Mouse (Mus musculus): ENCODE results near the gene Galnt10.

Gene Galnt10

DNA sequence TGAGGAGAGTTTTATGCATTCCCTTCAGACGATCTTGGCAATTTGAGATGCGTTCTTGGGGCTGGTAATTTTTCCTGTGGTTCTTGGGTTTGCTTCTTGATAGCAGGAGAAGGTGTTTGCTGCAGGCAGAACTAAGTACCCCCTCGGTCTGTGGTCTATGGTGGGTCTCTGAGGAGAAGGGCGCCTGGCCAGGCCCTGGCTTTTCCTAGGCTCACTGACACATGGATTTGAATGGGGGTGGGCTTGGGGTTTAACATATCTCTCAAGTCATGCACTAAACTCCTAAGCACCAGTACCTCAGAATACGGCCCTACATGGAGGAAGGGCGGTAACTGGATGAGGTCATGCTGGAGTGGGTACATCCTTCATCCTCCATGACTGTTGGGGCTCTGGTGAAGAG lies 13.5 kb downstream of the Galnt10 start:
- DNase-seq (ENCODE audit: low spot score): no peak

DNA sequence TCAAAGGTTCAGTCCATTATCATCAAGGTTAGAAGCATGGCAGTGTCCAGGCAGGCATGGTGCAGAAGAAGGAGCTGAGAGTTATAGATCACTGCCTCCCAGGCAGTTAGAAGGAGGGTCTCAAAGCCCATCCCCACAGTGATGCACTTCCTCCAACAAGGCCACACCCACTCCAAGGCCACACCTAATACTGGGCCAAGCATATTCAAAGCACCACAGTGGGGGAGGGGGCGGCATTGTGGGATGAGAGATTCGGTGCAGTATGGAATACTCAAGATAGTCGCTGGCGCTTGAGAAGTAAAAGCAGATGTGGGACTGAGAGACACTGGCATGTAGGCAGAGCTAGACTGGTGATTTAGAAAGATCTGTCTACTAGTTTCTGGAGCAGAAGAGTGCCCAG lies 14.9 kb downstream of the Galnt10 start:
- no peak for DNase-seq (ENCODE audit: low spot score)

DNA sequence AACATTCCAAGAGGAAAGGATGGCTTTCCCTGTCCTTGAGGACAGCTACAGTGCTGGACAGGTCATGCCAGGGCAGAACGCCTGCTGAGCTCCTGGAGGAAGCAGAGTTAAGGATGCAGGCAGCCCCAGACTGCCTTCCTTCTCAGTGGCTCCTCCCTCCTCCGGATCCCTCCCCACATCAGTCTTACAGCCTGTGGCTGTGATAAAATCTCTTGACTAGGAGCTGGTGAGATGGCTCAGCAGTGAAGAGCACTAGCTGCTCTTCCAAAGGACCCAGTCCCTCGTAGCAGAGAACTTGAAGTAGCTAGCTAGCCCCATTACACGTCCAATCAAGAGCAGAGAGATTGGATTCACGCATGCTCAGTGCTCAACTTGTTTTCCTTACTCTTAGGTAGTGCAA lies 15.6 kb downstream of the Galnt10 start:
- peak; percentile 65 for DNase-seq (ENCODE audit: low spot score)

DNA sequence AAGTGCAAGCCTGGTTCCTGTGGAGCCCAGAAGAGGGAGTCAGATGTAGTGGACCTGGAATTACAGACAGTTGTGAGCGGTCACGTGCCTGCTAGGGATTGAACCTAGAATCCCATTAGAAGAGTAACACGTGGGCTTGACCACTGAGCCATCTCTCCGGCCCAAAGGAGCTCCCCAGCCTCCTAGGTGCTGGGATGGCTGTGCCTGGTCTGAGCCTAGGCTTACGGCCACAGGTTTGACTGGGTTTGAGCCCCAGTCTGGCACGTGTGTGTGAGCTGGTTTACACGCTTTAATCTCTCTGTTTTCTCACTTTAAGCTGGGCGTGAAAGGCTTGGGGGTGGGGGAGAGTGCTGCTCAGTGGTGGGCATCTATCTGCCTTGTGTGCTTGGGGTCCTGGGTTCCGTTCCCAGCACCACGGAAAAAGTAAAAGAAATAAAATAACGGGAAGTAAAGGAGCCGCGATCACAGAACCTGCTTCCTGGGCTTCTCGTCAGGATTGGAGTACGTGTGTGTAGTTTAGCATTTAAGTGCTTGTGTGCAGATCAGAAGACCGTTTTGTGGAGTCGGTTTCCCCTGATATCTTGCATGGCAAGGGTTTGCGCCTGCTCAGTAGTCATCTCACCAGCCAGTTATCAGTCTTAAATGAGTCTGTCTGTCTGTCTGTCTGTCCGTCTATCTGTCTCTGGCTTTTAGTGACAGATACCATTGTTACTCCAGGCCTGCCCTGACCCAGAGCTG lies 16.4 kb downstream of the Galnt10 start:
- DNase-seq (ENCODE audit: low spot score): no peak

DNA sequence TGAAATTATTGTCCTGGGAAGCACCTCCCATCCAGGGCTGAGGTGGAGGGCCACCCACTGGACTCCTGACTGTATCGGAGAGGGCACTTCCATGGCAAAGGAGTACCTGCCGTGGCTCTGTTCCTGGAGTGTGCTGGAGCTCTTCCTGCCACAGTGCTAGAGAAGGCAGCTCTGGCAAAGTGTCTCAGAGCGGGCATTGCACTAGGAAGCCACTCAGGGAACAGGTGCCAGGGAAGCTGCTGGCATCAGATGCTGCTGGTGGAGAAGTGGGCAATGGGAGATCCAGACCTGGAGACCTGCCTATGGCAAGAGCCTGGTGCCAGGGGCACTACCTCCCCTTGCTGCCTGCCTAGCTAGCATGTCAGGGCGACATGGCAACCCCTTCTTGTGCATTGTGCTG lies 17.0 kb downstream of the Galnt10 start:
- no peak for DNase-seq (ENCODE audit: low spot score)

- no peak for DNase-seq (ENCODE audit: low spot score)
Measured at GRCm38 (mm10) chr11:57663271-57663670, 18.0 kb downstream of the Galnt10 start.

GRCm38 (mm10) chr11:57664741-57665140 lies 19.5 kb downstream of the Galnt10 start:
- peak; percentile 72 for DNase-seq (ENCODE audit: low spot score)

DNA sequence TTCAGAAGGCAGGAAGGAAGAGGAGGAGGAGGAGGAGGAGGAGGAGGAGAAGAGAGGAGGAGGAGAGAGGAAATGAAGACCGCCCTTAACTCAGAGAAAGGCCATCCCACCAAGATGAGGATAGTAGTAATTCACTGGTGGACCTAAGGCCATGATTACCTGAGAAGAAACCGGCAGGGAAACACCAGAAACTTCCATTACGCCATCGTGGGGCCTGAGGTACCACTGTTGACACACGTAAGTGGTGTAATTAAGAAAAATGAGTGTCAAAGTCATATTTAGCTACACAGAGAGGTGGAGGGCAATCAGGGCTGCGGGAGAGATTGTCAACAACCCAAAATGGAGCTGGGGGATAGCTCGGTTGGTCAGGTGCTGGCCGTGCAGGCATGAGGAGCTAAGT lies 23.0 kb downstream of the Galnt10 start:
- DNase-seq (ENCODE audit: low spot score): no peak

GRCm38 (mm10) chr11:57669522-57669921 lies 24.3 kb downstream of the Galnt10 start:
- peak; percentile 79 for DNase-seq (ENCODE audit: low spot score)

GRCm38 (mm10) chr11:57671120-57671697 lies 26.0 kb downstream of the Galnt10 start:
- DNase-seq (ENCODE audit: low spot score): no peak

- DNase-seq (ENCODE audit: low spot score): no peak
Measured at GRCm38 (mm10) chr11:57671797-57672196, 26.6 kb downstream of the Galnt10 start.

GRCm38 (mm10) chr11:57672995-57673394 lies 27.8 kb downstream of the Galnt10 start:
- DNase-seq (ENCODE audit: low spot score): peak; percentile 81

GRCm38 (mm10) chr11:57673977-57674687 lies 28.9 kb downstream of the Galnt10 start:
- no peak for DNase-seq (ENCODE audit: low spot score)

DNA sequence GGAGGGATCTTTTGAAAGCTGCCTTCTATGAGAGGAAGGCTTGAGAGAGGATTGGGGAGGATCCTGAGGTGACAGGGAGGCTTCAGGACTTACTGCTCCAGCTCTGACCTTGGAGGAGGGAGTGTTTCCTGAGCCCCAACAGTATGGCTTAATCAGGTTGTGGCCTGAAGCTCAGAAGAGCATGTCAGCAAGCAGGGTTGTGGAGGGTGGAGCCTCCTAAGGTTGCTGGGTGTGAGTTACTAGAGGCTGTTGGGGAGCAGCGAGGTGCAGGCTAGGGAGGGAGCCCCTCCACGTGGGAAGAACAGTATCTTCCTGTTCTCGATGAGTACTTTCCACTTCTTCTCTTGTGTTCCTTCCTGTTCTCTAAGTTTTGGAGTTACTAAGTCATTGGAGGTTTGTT lies 32.0 kb downstream of the Galnt10 start:
- DNase-seq (ENCODE audit: low spot score): no peak

GRCm38 (mm10) chr11:57682589-57682988 lies 37.3 kb downstream of the Galnt10 start:
- no peak for DNase-seq (ENCODE audit: low spot score)

DNA sequence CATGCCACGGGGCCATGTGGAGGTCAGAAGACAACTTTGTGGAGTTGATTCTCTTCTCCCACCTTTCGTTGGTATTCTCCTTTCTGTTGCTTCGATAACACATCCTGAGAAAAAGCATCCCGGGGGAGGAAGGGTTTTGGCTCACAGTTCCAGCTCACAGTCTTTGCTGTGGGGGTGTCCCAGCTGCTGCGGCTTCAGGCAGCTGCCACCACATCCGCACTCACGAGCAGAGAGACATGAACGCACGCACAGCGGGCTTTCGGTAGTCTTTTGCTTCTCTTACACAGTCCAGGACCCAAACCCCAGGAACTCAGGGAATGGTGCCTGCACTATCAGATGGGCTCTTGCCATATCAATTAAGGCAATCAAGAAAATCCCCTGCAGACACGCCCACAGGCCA lies 37.9 kb downstream of the Galnt10 start:
- peak; percentile 54 for DNase-seq (ENCODE audit: low spot score)

DNA sequence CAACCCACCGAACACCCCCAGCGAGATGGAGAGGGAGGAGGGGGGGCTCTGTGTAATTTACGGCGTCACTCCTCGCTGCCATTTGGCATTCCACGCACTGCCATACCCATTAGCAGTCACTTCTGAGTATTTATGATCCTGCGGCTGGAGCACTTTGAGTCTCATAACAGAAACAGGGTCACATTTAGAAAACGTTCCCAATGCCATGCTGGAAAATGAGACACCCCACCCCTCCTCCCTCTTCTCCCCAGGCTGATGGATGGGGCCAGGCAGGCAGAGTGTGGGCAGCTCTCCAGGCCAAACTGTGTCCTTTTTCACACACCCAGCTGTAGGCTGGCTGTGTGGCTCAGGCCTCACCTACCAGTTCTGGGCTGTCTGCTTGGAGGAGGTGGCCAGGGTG lies 38.7 kb downstream of the Galnt10 start:
- no peak for DNase-seq (ENCODE audit: low spot score)

DNA sequence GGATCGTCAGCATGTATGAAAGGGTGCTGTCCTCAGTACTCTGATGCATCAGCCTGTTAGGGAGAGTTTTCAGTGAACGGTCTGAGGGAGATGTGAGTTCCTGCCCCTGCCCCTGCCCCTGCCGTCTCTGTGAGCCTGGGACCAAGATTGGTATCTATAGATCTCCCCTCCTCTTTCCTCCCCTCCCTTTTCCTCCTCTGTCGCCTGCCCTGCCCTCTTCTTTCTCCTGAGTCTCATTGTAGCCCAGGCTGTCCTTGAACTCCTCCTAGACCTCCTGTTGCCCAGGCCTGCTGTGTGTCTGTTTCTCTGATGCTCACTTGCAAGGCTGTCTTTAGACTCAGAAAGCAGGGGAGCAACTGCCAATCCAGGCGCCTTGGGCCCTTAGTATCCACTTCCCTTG lies 39.6 kb downstream of the Galnt10 start:
- no peak for DNase-seq (ENCODE audit: low spot score)

- DNase-seq (ENCODE audit: low spot score): peak; percentile 58
Measured at GRCm38 (mm10) chr11:57685689-57686454, 40.6 kb downstream of the Galnt10 start.

DNA sequence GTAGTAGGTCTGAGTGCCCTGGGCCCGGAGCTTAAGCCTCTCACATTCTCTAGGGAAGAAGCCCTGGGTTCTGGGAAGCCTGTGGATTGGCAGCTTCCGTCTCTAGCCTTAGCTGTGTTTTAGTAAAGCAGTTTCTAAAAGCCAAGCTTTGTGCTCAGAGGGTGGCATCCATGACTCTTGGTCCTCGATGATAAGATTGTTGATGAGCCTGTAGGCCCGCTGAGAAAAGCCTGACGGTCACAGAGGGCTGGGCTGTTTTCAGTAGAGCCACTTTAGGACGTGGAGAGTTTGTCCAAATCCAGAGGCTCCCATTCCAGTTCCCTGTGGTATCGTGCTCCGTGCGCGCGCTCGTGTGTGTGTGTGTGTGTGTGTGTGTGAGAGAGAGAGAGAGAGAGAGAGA lies 41.6 kb downstream of the Galnt10 start:
- DNase-seq (ENCODE audit: low spot score): no peak

- DNase-seq (ENCODE audit: low spot score): no peak
Measured at GRCm38 (mm10) chr11:57687258-57687657, 42.0 kb downstream of the Galnt10 start.

GRCm38 (mm10) chr11:57688179-57688929 lies 43.1 kb downstream of the Galnt10 start:
- DNase-seq (ENCODE audit: low spot score): no peak
